Mouse (Mus musculus): ENCODE results near the gene Sugct. TPM values are rescaled to one million over a fixed set of nuclear protein-coding genes. Genes with fewer than 3 reads are reported as not detected.
A peak's percentile ranks its signal among the peaks of the same experiment; 100 is the strongest.

Sugct gene
- total and polyA plus RNA-seq, 2 experiments: 10.9 to 25.4 TPM

DNA sequence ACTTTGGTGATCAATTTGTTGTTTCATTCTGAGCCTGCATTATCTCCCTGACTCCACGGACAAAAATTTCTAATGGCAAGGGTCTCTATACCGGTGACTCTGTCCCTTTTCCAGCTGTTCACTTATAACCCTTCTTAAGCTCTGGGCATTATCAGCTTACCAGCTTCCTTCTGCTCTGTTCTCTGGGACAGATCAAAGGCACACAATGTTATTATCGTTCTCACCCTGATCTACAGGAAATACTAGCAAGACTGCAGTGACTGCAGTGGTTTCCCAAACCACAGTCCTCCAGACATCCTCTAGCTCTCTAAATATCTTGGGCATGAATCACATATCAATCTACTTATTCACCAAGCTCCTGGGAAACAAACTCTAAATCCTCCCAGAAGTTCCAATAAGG lies 90.7 kb downstream of the Sugct start:
- Histone ChIP-seq H3K9ac (ENCODE audit: low read depth, low read length) (no peak overlapping the region), H3K27ac (replicated peaks; ENCODE audit: insufficient read depth, low read depth, low read length) (no peak overlapping the region), H3K4me3 (ENCODE audit: insufficient read depth, low read depth, low read length) (no peak overlapping the region), H3K36me3 (ENCODE audit: control insufficient read depth, insufficient read depth, low read length) (no peaks in the 10 kb centered on the region), H3K4me1 (ENCODE audit: control insufficient read depth, insufficient read depth, low read length) (no peaks in the 10 kb centered on the region), H3K27me3 (ENCODE audit: control insufficient read depth, insufficient read depth, low read length) (no peaks in the 10 kb centered on the region), H3K79me2 (ENCODE audit: control insufficient read depth, insufficient read depth, low read length) (no peaks in the 10 kb centered on the region)
- no peak for DNase-seq (ENCODE audit: extremely low read depth, low read depth, low spot score)
- no peak for TF ChIP-seq CTCF (IDR thresholded peaks at IDR 0.05; ENCODE audit: low read depth, low read length)
- WGBS: 72% methylated on average over 3 of the region's 3 CpGs

- no peaks in the 10 kb centered on the region for H3K4me1 ChIP-seq (ENCODE audit: control insufficient read depth, insufficient read depth, low read length)
- no peaks in the 10 kb centered on the region for H3K36me3 ChIP-seq (ENCODE audit: control insufficient read depth, insufficient read depth, low read length)
- H3K4me3 ChIP-seq (ENCODE audit: insufficient read depth, low read depth, low read length): no peak overlapping the region
- H3K27ac ChIP-seq (replicated peaks; ENCODE audit: insufficient read depth, low read depth, low read length): no peak overlapping the region
- WGBS: 91% methylated on average over 5 of the region's 5 CpGs
- no peaks in the 10 kb centered on the region for H3K27me3 ChIP-seq (ENCODE audit: control insufficient read depth, insufficient read depth, low read length)
- H3K79me2 ChIP-seq (ENCODE audit: control insufficient read depth, insufficient read depth, low read length): no peaks in the 10 kb centered on the region
- TF ChIP-seq CTCF (IDR thresholded peaks at IDR 0.05; ENCODE audit: low read depth, low read length) (no peak), POLR2A (IDR thresholded peaks at IDR 0.05; ENCODE audit: extremely low read depth, insufficient read depth, low read length) (no peak)
- no peak overlapping the region for H3K9ac ChIP-seq (ENCODE audit: low read depth, low read length)
- DNase-seq (ENCODE audit: extremely low read depth, low read depth, low spot score): no peak
Observed at GRCm38 (mm10) chr13:17603756-17604155, 91.6 kb downstream of the Sugct start.

DNA sequence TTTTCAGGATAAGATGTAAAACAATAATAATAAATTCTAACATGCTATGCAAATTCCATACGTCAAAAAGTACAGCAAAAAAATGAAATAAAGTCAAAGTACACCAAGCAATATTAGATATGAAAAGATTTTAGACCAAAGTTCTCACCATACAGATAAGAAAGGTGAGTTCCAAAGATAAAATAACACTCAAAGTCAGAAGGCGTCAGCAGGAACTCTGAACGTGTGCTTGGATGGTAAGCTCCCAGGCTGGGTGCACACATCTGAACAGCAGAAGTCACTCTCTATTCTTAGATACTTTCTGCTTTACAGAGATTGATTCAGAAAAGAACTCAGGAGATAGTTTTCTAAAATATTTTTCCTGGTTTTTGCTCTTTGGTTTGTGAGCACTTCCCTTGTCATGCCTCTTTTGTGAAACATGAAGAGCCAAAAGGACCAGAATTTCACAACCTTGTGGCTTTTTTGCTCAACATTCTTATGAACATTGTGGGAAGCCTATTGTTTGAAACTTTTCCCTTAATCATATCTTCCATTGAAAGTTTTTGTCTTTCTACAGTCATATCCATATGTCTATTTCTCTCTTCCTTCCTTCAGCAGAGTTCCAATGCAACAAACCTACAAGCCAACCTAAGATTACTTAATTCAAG lies 110.0 kb downstream of the Sugct start:
- no peaks in the 10 kb centered on the region for H3K36me3 ChIP-seq (ENCODE audit: control insufficient read depth, insufficient read depth, low read length)
- no peaks in the 10 kb centered on the region for H3K27me3 ChIP-seq (ENCODE audit: control insufficient read depth, insufficient read depth, low read length)
- 57% methylated on average over 3 of the region's 3 CpGs for WGBS
- no peak for TF ChIP-seq CTCF (IDR thresholded peaks at IDR 0.05; ENCODE audit: low read depth, low read length)
- no peak for TF ChIP-seq POLR2A (IDR thresholded peaks at IDR 0.05; ENCODE audit: extremely low read depth, insufficient read depth, low read length)
- H3K9ac ChIP-seq (ENCODE audit: low read depth, low read length): no peak overlapping the region
- H3K79me2 ChIP-seq (ENCODE audit: control insufficient read depth, insufficient read depth, low read length): no peaks in the 10 kb centered on the region
- H3K27ac ChIP-seq (replicated peaks; ENCODE audit: insufficient read depth, low read depth, low read length): no peak overlapping the region
- peak; percentile 9 for DNase-seq (ENCODE audit: extremely low read depth, low read depth, low spot score)
- H3K4me1 ChIP-seq (ENCODE audit: control insufficient read depth, insufficient read depth, low read length): no peaks in the 10 kb centered on the region
- H3K4me3 ChIP-seq (ENCODE audit: insufficient read depth, low read depth, low read length): no peak overlapping the region

DNA sequence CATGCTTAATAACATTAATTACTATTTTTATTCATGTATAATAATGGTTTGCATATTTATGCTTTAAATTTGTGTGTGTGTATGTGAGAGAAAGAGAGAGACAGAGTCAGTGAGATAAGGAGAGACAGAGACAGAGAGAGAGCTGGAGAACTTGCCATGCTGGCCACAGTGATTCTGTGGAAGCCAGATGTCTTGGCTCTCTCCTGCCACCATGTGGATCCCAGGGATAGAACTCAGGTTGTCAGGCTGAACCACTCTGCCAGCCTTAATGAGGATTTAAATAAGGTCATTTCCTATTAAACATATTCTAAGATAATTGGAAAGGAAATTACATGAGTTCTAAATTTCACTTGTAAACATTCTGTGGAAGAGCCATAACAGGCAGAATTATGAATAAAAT lies 110.5 kb downstream of the Sugct start:
- no peak overlapping the region for H3K27ac ChIP-seq (replicated peaks; ENCODE audit: insufficient read depth, low read depth, low read length)
- peak; percentile 13 for DNase-seq (ENCODE audit: extremely low read depth, low read depth, low spot score)

GRCm38 (mm10) chr13:17581684-17582083 lies 113.7 kb downstream of the Sugct start:
- DNase-seq (ENCODE audit: extremely low read depth, low read depth, low spot score): peak; percentile 27

More for the DNA sequence above, 110.5 kb downstream of the Sugct start:
- Histone ChIP-seq H3K36me3 (ENCODE audit: control insufficient read depth, insufficient read depth, low read length) (no peaks in the 10 kb centered on the region), H3K9ac (ENCODE audit: low read depth, low read length) (no peak overlapping the region), H3K4me3 (ENCODE audit: insufficient read depth, low read depth, low read length) (no peak overlapping the region), H3K27me3 (ENCODE audit: control insufficient read depth, insufficient read depth, low read length) (no peaks in the 10 kb centered on the region), H3K79me2 (ENCODE audit: control insufficient read depth, insufficient read depth, low read length) (no peaks in the 10 kb centered on the region), H3K4me1 (ENCODE audit: control insufficient read depth, insufficient read depth, low read length) (no peaks in the 10 kb centered on the region)
- peak; percentile 66 for TF ChIP-seq CTCF (IDR thresholded peaks at IDR 0.05; ENCODE audit: low read depth, low read length)
- TF ChIP-seq POLR2A (IDR thresholded peaks at IDR 0.05; ENCODE audit: extremely low read depth, insufficient read depth, low read length): no peak

DNA sequence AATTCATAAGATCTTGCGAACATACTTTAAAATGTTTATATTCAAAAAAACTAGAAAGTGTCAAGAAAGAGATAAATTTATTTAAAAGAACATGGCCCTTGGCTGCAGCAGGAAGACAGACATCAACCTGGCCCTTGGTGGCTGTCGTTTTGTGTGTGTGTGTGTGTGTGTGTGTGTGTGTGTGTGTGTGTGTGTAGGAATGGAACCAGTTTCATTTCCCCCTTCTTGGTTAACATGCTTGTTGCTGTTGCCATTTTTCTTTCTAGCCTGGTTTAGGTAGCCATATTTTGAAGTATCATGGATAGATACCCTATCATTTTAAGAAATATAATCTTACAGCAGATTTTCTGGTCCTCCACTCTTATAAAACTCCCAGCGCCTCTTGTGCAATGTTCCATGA lies 136.0 kb downstream of the Sugct start:
- TF ChIP-seq POLR2A (IDR thresholded peaks at IDR 0.05; ENCODE audit: extremely low read depth, insufficient read depth, low read length) (no peak), CTCF (IDR thresholded peaks at IDR 0.05; ENCODE audit: low read depth, low read length) (no peak)
- no peak for DNase-seq (ENCODE audit: extremely low read depth, low read depth, low spot score)
- WGBS: 95% methylated on average over 3 of the region's 3 CpGs
- Histone ChIP-seq H3K27ac (replicated peaks; ENCODE audit: insufficient read depth, low read depth, low read length) (no peak overlapping the region), H3K9ac (ENCODE audit: low read depth, low read length) (no peak overlapping the region), H3K4me3 (ENCODE audit: insufficient read depth, low read depth, low read length) (no peak overlapping the region), H3K27me3 (ENCODE audit: control insufficient read depth, insufficient read depth, low read length) (no peaks in the 10 kb centered on the region), H3K36me3 (ENCODE audit: control insufficient read depth, insufficient read depth, low read length) (no peaks in the 10 kb centered on the region), H3K79me2 (ENCODE audit: control insufficient read depth, insufficient read depth, low read length) (no peaks in the 10 kb centered on the region), H3K4me1 (ENCODE audit: control insufficient read depth, insufficient read depth, low read length) (no peaks in the 10 kb centered on the region)

More at GRCm38 (mm10) chr13:17581684-17582083, 113.7 kb downstream of the Sugct start:
- no peaks in the 10 kb centered on the region for H3K27me3 ChIP-seq (ENCODE audit: control insufficient read depth, insufficient read depth, low read length)
- TF ChIP-seq CTCF (IDR thresholded peaks at IDR 0.05; ENCODE audit: low read depth, low read length): no peak
- TF ChIP-seq POLR2A (IDR thresholded peaks at IDR 0.05; ENCODE audit: extremely low read depth, insufficient read depth, low read length): no peak
- 36% methylated on average over 2 of the region's 2 CpGs for WGBS
- no peaks in the 10 kb centered on the region for H3K36me3 ChIP-seq (ENCODE audit: control insufficient read depth, insufficient read depth, low read length)
- no peak overlapping the region for H3K4me3 ChIP-seq (ENCODE audit: insufficient read depth, low read depth, low read length)
- no peaks in the 10 kb centered on the region for H3K4me1 ChIP-seq (ENCODE audit: control insufficient read depth, insufficient read depth, low read length)
- H3K27ac ChIP-seq (replicated peaks; ENCODE audit: insufficient read depth, low read depth, low read length): no peak overlapping the region
- no peaks in the 10 kb centered on the region for H3K79me2 ChIP-seq (ENCODE audit: control insufficient read depth, insufficient read depth, low read length)
- H3K9ac ChIP-seq (ENCODE audit: low read depth, low read length): no peak overlapping the region
